Mouse (Mus musculus) limb, embryonic 15.5 days (tissue): ENCODE measurements around the gene Manea. TPM values are rescaled to one million over a fixed set of nuclear protein-coding genes. Genes with fewer than 3 reads are reported as not detected.
"Not testable (repeated sequence)": the region's sequence is repeated elsewhere in the genome, so short reads cannot be mapped to it uniquely, and the experiment has no call there.

Experiments
- ATAC-seq: fragments of 200-750 bp; cut with Nextera tagmentation; 2 replicates; pipeline ENCODE4 v1.8.0; 2017; ENCODE audit warnings: low read depth, moderate TSS enrichment; ENCODE audit not compliant: insufficient number of reproducible peaks, low FRiP score, low TSS enrichment
- H3K27ac ChIP-seq: fragments of 300-500 bp; sonication (generic); 2 replicates; pipeline ENCODE4 v1.5.1; 2015; ENCODE audit warnings: moderate library complexity, mild to moderate bottlenecking, inconsistent platforms
- H3K27me3 ChIP-seq: fragments of 300-500 bp; sonication (generic); 2 replicates; pipeline ENCODE4 v1.6.1; 2015; ENCODE audit warnings: inconsistent platforms
- H3K36me3 ChIP-seq: fragments of 300-500 bp; sonication (generic); 2 replicates; pipeline ENCODE4 v1.6.1; 2015; ENCODE audit warnings: inconsistent platforms
- H3K4me1 ChIP-seq: fragments of 300-500 bp; sonication (generic); 2 replicates; pipeline ENCODE4 v1.6.1; 2015; ENCODE audit warnings: inconsistent platforms
- H3K4me2 ChIP-seq: fragments of 300-500 bp; sonication (generic); 2 replicates; pipeline ENCODE4 v1.6.1; 2015; ENCODE audit warnings: mild to moderate bottlenecking, inconsistent platforms
- H3K4me3 ChIP-seq: fragments of 300-500 bp; sonication (generic); 2 replicates; pipeline ENCODE4 v1.5.1; 2015; ENCODE audit warnings: mild to moderate bottlenecking, inconsistent platforms
- H3K9ac ChIP-seq: fragments of 300-500 bp; sonication (generic); 2 replicates; pipeline ENCODE4 v1.6.1; 2015; ENCODE audit warnings: inconsistent platforms
- H3K9me3 ChIP-seq: fragments of 300-500 bp; sonication (generic); 2 replicates; pipeline ENCODE4 v1.6.1; 2016; ENCODE audit warnings: inconsistent platforms
- WGBS: fragments of 180-500 bp; shearing (Covaris S2); methylation state at CpG from one replicate; pipeline ENCODE4 v1.1.7; 2015; 5-methylcytosine and 5-hydroxymethylcytosine counted together
- polyA plus RNA-seq: library from polyadenylated mRNA; unstranded; fragments of >200 nt; fragmentation: Nextera tagmentation; extraction: Ambion mirVana; gene quantifications from 2 replicates; pipeline ENCODE4 v1.2.1, GENCODE M21; 2015

The Manea gene
- 10.1 and 11.8 TPM in 2 replicates for polyA plus RNA-seq

- H3K27ac ChIP-seq: peak within 1 kb of the TSS; percentile 86
- no peaks in the 10 kb centered on the region for H3K36me3 ChIP-seq
- H3K9me3 ChIP-seq: no peaks in the 10 kb centered on the region
- H3K27me3 ChIP-seq: no peaks in the 10 kb centered on the region
- peak within 1 kb of the TSS; percentile 51 for H3K4me2 ChIP-seq
- H3K4me3 ChIP-seq: peak within 1 kb of the TSS; percentile 78
- H3K4me1 ChIP-seq: no peaks in the 10 kb centered on the region
- peak; percentile 97 for ATAC-seq
- under 1% methylated on average over 49 of the region's 52 CpGs for WGBS
- peak within 1 kb of the TSS; percentile 82 for H3K9ac ChIP-seq
Measured at GRCm38 (mm10) chr4:26346443-26347106, at the start of gene Manea. Gene Manea (minus strand): TSS chr4:26346891.

DNA sequence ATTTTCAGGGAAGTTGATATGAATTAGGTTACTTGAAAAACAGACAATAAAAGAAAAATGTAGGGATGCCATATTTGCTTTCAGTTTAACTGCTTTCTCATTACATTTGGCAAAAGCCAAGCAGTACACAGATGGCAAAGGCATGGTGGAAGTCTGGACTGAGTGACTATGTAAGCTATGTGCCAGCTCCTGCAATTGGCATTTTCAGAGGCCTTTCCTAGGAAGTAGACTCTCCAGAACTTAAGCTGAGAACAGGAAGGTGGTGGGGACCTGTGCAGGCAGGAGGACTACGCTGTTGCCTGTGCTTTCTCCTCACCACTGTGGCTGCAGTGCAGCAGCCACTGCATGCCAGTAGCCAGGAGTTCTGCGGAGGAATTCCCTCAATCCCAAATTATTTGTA lies 7.9 kb upstream of the Manea start:
- H3K4me3 ChIP-seq: no peak overlapping the region
- no peak overlapping the region for H3K4me2 ChIP-seq
- no peaks in the 10 kb centered on the region for H3K36me3 ChIP-seq
- ATAC-seq: no peak
- 79% methylated on average over 2 of the region's 2 CpGs for WGBS
- H3K4me1 ChIP-seq: no peaks in the 10 kb centered on the region
- H3K9me3 ChIP-seq: no peaks in the 10 kb centered on the region
- no peak overlapping the region for H3K27ac ChIP-seq
- no peaks in the 10 kb centered on the region for H3K27me3 ChIP-seq
- no peak overlapping the region for H3K9ac ChIP-seq

DNA sequence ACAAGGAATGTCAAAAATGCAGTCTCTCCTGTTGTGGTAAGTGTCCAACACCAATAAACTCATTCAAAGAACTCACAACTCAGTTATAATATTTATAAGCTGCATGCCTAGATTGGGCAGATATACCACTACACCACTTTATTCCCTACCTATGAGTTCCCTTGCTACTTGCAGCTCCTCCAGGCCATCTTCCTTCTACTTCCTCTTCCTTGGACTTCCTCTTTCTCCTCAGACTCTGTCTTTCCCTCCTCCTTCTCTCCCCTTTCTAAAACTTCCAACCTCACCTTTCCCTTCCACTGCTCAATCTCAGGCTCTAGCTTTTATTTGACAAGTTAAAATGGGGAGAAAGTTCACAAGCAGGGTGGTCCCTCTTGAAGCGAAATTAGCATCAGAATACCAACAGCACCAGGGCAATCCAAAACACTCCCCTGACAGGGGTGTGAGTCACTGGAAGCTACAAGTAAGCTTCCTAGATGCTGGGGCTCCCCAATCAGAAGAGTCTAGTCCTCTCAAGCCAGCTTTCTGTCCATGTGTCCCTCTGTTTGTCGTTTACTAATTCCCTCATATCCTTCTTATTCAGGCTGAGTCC lies 7.0 kb upstream of the Manea start:
- no peaks in the 10 kb centered on the region for H3K36me3 ChIP-seq
- no peak overlapping the region for H3K4me2 ChIP-seq
- no peaks in the 10 kb centered on the region for H3K27me3 ChIP-seq
- H3K4me3 ChIP-seq: no peak overlapping the region
- no peaks in the 10 kb centered on the region for H3K9me3 ChIP-seq
- ATAC-seq: no peak
- 24% methylated on average over 2 of the region's 2 CpGs for WGBS
- H3K27ac ChIP-seq: no peak overlapping the region
- no peak overlapping the region for H3K9ac ChIP-seq
- H3K4me1 ChIP-seq: no peaks in the 10 kb centered on the region

- Histone ChIP-seq H3K4me3 (no peak overlapping the region), H3K9ac (no peak overlapping the region), H3K4me2 (no peak overlapping the region), H3K4me1 (no peaks in the 10 kb centered on the region), H3K36me3 (no peaks in the 10 kb centered on the region), H3K27me3 (no peaks in the 10 kb centered on the region), H3K27ac (no peak overlapping the region), H3K9me3 (no peaks in the 10 kb centered on the region)
- ATAC-seq: no peak; the same call in 1 of the 2 replicates
- WGBS: 45% methylated on average over 2 of the region's 2 CpGs
Measured at GRCm38 (mm10) chr4:26347239-26347638, 548 bp upstream of the Manea start.

DNA sequence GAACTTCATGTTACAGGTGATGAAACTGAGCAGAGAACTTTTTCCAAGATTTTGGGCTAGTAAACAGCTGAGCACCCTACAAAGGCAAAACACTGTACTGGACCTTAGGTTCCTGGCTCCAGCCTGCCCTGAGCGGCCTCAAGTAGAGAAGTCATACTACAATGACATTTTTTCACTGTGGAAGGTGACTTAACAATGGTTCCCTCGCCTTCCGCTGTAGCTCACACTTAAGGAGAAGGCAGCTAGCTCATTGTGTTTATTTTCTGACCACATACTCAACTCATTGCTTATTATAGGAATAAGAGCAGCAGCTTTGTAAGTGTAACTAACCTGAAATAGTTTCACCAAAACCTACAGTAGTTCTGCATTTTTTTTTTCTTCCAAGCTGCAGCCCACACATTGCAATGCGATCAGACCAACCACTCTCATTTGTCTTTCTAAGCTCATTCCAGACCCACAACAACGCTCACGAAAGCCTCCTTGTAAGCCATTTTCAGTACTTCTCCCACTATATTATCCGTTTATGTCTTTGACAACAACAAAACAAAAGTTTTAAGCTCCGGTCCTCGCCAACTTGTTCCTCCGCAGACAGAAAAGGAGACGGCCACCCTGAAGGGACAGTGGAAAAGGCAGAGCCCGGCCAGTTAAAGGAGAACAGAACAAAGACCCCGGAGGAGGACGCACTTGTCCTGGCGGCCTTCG lies 799 bp downstream of the Manea start:
- whole genome bisulfite sequencing: 4% methylated on average over 16 of the region's 16 CpGs

DNA sequence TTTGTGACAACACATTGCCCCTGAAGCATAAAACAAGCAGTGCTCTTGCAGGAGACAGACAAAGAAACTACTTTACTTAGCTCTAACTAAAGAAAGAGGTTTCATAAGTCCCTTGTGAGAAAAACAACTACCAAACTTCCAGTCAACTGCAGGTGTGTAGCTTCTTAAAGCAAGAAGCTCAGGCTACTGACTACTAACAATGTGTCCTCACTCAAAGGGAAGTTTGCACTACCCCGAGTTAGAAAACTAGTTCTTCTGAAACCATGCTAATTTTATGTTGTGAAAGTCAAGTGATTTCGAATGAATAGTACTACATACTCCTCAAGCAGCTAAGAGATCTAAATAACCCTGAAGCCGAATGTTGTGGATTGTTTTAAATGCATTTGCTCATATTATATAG lies 1.6 kb downstream of the Manea start:
- 67% methylated on average over 3 of the region's 3 CpGs for WGBS
- H3K27me3 ChIP-seq: no peaks in the 10 kb centered on the region
- H3K27ac ChIP-seq: no peak overlapping the region
- no peak overlapping the region for H3K4me3 ChIP-seq
- no peaks in the 10 kb centered on the region for H3K9me3 ChIP-seq
- no peaks in the 10 kb centered on the region for H3K36me3 ChIP-seq
- no peak overlapping the region for H3K4me2 ChIP-seq
- no peak overlapping the region for H3K9ac ChIP-seq
- no peak for ATAC-seq
- H3K4me1 ChIP-seq: no peaks in the 10 kb centered on the region

More for the DNA sequence above, 799 bp downstream of the Manea start:
- Histone ChIP-seq H3K4me2 (peak overlapping the region; percentile 51), H3K36me3 (no peaks in the 10 kb centered on the region), H3K27ac (peak overlapping the region; percentile 86), H3K9ac (peak overlapping the region; percentile 82), H3K27me3 (no peaks in the 10 kb centered on the region), H3K9me3 (no peaks in the 10 kb centered on the region), H3K4me1 (no peaks in the 10 kb centered on the region), H3K4me3 (peak overlapping the region; percentile 78)
- ATAC-seq: no peak

DNA sequence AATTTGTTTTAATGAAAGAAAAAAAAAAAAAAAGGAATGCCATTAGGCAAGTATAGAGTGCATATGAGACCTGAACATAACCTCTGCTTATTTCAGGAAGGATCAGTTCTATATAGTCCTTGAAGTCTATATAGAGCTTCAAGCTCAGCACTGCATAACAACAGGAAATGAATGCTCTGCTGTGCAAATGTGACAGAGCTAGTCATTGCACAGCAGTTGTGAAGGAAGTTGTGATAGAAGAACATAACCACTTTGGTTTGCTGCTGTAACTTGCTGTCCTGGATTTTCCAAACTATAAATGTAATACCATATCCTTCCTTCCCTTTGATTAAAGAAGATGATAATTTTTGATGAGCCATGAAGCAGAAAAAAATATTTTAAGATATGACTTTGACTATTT lies 4.3 kb downstream of the Manea start:
- no peak overlapping the region for H3K9ac ChIP-seq
- no peak overlapping the region for H3K27ac ChIP-seq
- H3K27me3 ChIP-seq: no peaks in the 10 kb centered on the region
- H3K4me2 ChIP-seq: no peak overlapping the region
- no peaks in the 10 kb centered on the region for H3K9me3 ChIP-seq
- peaks cover 3% of the 10 kb centered on the region; the same call in 1 of the 2 replicates for H3K36me3 ChIP-seq
- no peak overlapping the region for H3K4me3 ChIP-seq
- H3K4me1 ChIP-seq: no peaks in the 10 kb centered on the region
- ATAC-seq: no peak

GRCm38 (mm10) chr4:26338604-26339003 lies 8.1 kb downstream of the Manea start:
- no peak overlapping the region for H3K9ac ChIP-seq
- no peaks in the 10 kb centered on the region for H3K4me1 ChIP-seq
- no peak overlapping the region for H3K27ac ChIP-seq
- peaks cover 3% of the 10 kb centered on the region; the same call in 1 of the 2 replicates for H3K36me3 ChIP-seq
- WGBS: 77% methylated on average over 5 of the region's 5 CpGs
- H3K4me3 ChIP-seq: no peak overlapping the region
- H3K4me2 ChIP-seq: no peak overlapping the region
- no peaks in the 10 kb centered on the region for H3K27me3 ChIP-seq
- ATAC-seq: no peak
- no peaks in the 10 kb centered on the region for H3K9me3 ChIP-seq

DNA sequence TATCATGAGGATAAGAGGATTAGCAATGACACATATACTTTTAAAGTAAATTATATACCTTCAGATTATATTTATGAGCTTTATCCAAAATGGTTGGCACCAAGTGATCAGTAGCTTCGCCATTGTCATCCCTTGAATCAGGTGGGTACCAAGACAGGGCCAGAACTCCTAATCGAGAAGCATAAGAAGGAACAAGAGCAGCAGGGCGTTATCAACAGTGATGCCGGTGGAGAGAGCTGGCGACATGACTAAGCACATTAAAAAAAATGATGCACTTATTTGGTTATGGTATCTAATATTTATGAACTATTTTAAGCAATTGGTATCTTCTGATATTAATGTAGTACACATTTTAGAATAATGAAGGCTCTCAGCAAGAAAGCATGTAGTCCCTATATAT lies 10.1 kb downstream of the Manea start:
- H3K9ac ChIP-seq: no peak overlapping the region
- WGBS: 91% methylated on average over 5 of the region's 5 CpGs
- H3K27ac ChIP-seq: no peak overlapping the region
- H3K27me3 ChIP-seq: no peaks in the 10 kb centered on the region
- H3K4me1 ChIP-seq: no peaks in the 10 kb centered on the region
- H3K9me3 ChIP-seq: no peaks in the 10 kb centered on the region
- H3K4me2 ChIP-seq: no peak overlapping the region
- H3K4me3 ChIP-seq: no peak overlapping the region
- H3K36me3 ChIP-seq: peaks cover 3% of the 10 kb centered on the region; the same call in 1 of the 2 replicates
- ATAC-seq: no peak

- not testable (repeated sequence) for H3K4me3 ChIP-seq, H3K4me1 ChIP-seq, H3K9me3 ChIP-seq, H3K27ac ChIP-seq, H3K36me3 ChIP-seq, ATAC-seq, H3K9ac ChIP-seq, H3K4me2 ChIP-seq, H3K27me3 ChIP-seq
- 86% methylated on average over 1 of the region's 1 CpGs for WGBS
Measured at GRCm38 (mm10) chr4:26304731-26305130, 42.0 kb downstream of the Manea start.

- H3K27me3 ChIP-seq: no peaks in the 10 kb centered on the region
- H3K36me3 ChIP-seq: no peaks in the 10 kb centered on the region
- H3K9me3 ChIP-seq: no peaks in the 10 kb centered on the region
- no peak overlapping the region for H3K4me2 ChIP-seq
- no peak overlapping the region for H3K9ac ChIP-seq
- no peaks in the 10 kb centered on the region for H3K4me1 ChIP-seq
- no peak overlapping the region for H3K27ac ChIP-seq
- no peak overlapping the region for H3K4me3 ChIP-seq
- ATAC-seq: no peak
- WGBS: 39% methylated on average over 1 of the region's 1 CpGs
Measured at GRCm38 (mm10) chr4:26277112-26277716, 69.5 kb downstream of the Manea start.

DNA sequence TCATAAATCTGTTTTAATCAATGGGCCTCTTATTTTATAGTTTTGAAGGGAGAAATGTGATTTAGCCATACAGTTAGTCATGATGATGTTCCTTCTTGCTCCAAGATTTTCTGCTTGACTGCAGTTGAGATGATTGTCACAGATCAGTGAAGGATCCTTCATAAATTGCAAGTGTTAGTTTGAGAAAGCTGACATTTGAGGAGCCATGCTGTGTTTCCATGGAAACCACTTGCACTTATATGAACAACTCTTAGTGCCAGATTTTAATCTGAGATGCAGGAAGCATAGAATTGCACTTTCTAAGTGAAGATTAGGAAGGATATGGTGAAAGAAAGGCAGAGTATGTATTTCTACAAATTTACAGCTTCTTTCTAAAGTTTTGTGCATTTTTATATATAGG lies 70.4 kb downstream of the Manea start:
- H3K36me3 ChIP-seq: no peaks in the 10 kb centered on the region
- no peak for ATAC-seq

More for the DNA sequence above, 70.4 kb downstream of the Manea start:
- Histone ChIP-seq H3K27me3 (no peaks in the 10 kb centered on the region), H3K4me1 (no peaks in the 10 kb centered on the region), H3K4me3 (no peak overlapping the region), H3K27ac (no peak overlapping the region), H3K4me2 (no peak overlapping the region), H3K9me3 (no peaks in the 10 kb centered on the region), H3K9ac (no peak overlapping the region)
